Mouse (Mus musculus) myocyte (in vitro differentiated cells): Measurements from ENCODE around the gene Tra2b.

Experiments
- E2F4 ChIP-seq: IDR thresholded peaks from one replicate; pipeline ENCODE4 v1.6.1; 2011; ENCODE audit warnings: mild to moderate bottlenecking, control low read depth, moderate library complexity; ENCODE audit not compliant: insufficient read depth
- POLR2A ChIP-seq: IDR thresholded peaks from one replicate; pipeline ENCODE4 v1.6.1; 2011; ENCODE audit warnings: low read depth, mild to moderate bottlenecking, control low read depth, moderate library complexity; ENCODE audit not compliant: insufficient read length

DNA sequence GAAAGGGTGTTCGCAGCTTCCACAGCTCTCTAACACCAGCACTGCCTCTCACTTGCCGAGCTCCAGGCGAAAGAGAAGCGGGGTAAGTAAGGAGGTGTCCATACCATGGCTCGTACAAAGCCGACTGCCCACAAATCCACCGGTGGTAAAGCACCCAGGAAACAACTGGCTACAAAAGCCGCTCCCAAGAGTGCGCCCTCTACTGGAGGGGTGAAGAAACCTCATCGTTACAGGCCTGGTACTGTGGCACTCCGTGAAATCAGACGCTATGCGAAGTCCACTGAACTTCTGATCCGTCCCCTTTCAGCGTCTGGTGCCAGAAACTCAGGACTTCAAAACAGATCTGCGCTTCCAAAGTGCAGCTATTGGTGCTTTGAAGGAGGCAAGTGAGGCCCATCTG is 29.0 kb downstream of the Tra2b start:
- no peak for TF ChIP-seq POLR2A
- no peak for TF ChIP-seq E2F4
